Mouse (Mus musculus) CH12.LX (cell line): ENCODE results near the gene Taar5.

Source experiments
- CTCF ChIP-seq, 2 experiments: IDR thresholded peaks in 1 of 2; conservative IDR thresholded peaks in 1 of 2; 2 replicates each; pipeline ENCODE4 v1.5.1; 2011 to 2012; ENCODE audit warnings: low read depth in 2 of 2, low read length in 2 of 2, improper control_type of control experiment in 1 of 2, inconsistent platforms in 1 of 2, mild to moderate bottlenecking in 1 of 2, moderate library complexity in 1 of 2
- E2F4 ChIP-seq: IDR thresholded peaks from 2 replicates; pipeline ENCODE4 v1.6.1; 2011; ENCODE audit warnings: low read depth, low read length, improper control_type of control experiment; ENCODE audit not compliant: insufficient replicate concordance
- ELF1 ChIP-seq: IDR thresholded peaks from 2 replicates; pipeline ENCODE4 v1.6.1; 2014; ENCODE audit warnings: low read depth, mild to moderate bottlenecking, inconsistent platforms, low read length, improper control_type of control experiment
- MAFK ChIP-seq: IDR thresholded peaks from 2 replicates; pipeline ENCODE4 v1.6.1; 2011; ENCODE audit warnings: low read length, improper control_type of control experiment; ENCODE audit not compliant: insufficient replicate concordance
- MAX ChIP-seq: IDR thresholded peaks from 2 replicates; pipeline ENCODE4 v1.6.1; 2011; ENCODE audit warnings: low read length, improper control_type of control experiment
- MXI1 ChIP-seq: IDR thresholded peaks from 2 replicates; pipeline ENCODE4 v1.6.1; 2011; ENCODE audit warnings: mild to moderate bottlenecking, low read depth, low read length, improper control_type of control experiment
- POLR2A ChIP-seq: IDR thresholded peaks from 2 replicates; pipeline ENCODE4 v1.6.1; 2011; ENCODE audit warnings: low read depth, mild to moderate bottlenecking, improper control_type of control experiment, low read length
- SMC3 ChIP-seq: IDR thresholded peaks from 2 replicates; pipeline ENCODE4 v1.6.1; 2011; ENCODE audit warnings: low read depth, low read length, improper control_type of control experiment

DNA sequence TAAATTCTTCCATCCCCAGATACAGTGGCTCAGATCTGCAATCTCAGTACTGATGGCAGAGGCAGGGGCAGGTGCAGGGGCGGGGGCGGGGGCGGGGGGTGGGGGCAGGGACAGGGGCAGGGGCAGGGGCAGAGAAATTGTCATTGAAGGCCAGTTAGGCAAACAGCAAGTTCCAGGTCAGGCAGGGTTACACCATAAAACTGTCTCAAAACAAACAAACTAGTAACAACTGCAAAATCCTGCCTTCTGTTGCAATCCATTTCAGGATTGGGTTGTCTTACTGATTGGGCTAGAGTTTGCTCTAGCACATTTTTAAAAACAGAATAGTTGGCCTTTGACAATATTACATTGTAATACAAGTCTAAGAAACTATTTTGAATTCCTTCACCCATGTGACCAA, 48.0 kb upstream of the Taar5 start:
- no peak for TF ChIP-seq SMC3
- no peak for TF ChIP-seq CTCF (conservative IDR thresholded peaks at IDR 0.05 in 1 of 2, IDR thresholded peaks at IDR 0.05 in 1 of 2; ENCODE audit: low read depth in 2 of 2, low read length in 2 of 2)
- TF ChIP-seq POLR2A, result no peak
- no peak for TF ChIP-seq MAX
- no peak for TF ChIP-seq E2F4
- TF ChIP-seq MXI1, result no peak
- TF ChIP-seq MAFK, result no peak
- TF ChIP-seq ELF1, result no peak
